32 mouse cellular contexts compared by ENCODE assay signal in the genomic region with DNA sequence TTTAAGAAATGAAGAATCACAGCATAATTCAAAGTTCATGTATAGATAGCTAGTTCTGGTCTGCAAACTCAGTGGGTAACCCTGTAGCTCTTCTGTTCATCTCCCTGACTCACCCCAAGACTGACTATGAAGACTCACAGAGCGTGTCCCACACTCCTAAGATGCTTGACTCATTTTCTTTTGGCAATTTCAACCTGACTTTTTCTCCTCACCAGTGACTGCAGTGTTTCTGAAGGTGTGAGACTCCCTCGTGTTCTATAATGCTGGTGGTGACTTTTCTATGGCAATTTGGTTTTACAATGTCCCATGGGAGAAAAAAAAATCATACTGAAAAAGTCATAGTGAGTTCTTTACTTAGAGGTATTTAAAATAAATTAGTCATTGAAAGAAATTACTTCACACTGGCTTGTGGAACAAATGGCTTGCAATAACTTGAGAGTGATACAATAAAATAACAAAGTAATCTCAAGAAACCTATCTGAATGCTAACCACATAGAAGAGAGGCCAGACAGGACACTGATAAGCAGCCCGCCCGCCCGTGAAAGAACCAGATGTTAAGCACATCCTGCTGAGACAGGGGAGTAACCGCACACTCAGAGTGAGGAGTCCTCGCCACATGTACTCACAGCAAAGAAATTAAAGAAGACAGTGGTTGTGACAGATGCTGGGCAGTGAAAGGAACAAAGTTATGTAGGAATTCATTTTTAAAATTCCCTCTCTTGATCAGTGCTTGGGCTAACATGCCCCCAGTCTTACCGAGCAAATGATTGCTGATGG.
DNase-seq lines count a peak whose midpoint lies in the region; ATAC-seq lines count a peak whose summit lies in the region.
"Had no signal": no experiment of that assay in that cellular context is flagged by ENCODE, and none has a peak within 500 bp of the region (broad histone marks: within the 10 kb centered on the region; RNA-seq: fewer than 3 reads in every experiment).

No protein-coding gene starts in this region.

- no peaks in the 10 kb centered on the region for H3K36me3 ChIP-seq in heart, embryonic 12.5 days
- H3K36me3 ChIP-seq in heart, embryonic 10.5 days: no peaks in the 10 kb centered on the region
- H3K36me3 ChIP-seq in neural tube, embryonic 14.5 days (ENCODE audit: control insufficient read depth, insufficient read depth, low read length): no peaks in the 10 kb centered on the region
- no peaks in the 10 kb centered on the region for H3K36me3 ChIP-seq in hindbrain, embryonic 12.5 days
- H3K36me3 ChIP-seq: embryonic facial prominence, embryonic 12.5 days; hindbrain, embryonic 10.5 days; limb, embryonic 13.5 days; midbrain, embryonic 13.5 days; stomach, embryonic 15.5 days had no signal

- no peak overlapping the region for H3K4me2 ChIP-seq in heart, embryonic 12.5 days
- H3K4me2 ChIP-seq in neural tube, embryonic 14.5 days (ENCODE audit: low read depth, low read length): no peak overlapping the region
- H3K4me2 ChIP-seq in hindbrain, embryonic 12.5 days (replicated peaks): no peak overlapping the region
- H3K4me2 ChIP-seq: embryonic facial prominence, embryonic 12.5 days; limb, embryonic 13.5 days; liver, embryonic 11.5 days; midbrain, embryonic 13.5 days; stomach, embryonic 15.5 days had no signal

- no peak for DNase-seq in heart, embryonic 10.5 days (ENCODE audit: low spot score)
- no peak for DNase-seq in neural tube, embryonic 10.5 days (ENCODE audit: extremely low spot score, low spot score)
- DNase-seq in urinary bladder, postnatal 25 days (ENCODE audit: low spot score): no peak
- DNase-seq: adrenal gland, postnatal 10 days; cerebellum, adult 11 months; cerebellum, adult 9-10 months; cerebellum, postnatal 36 days; embryo, embryonic 11 days; gastrocnemius, adult 2 months; gastrocnemius, postnatal 36 days; kidney, adult 8-10 months; kidney, postnatal 14 days; liver, postnatal 0 days; lung, postnatal 36 days; right cerebral cortex, postnatal 25 days; thymus, adult 18-20 months; thymus, postnatal 25 days had no signal

- H3K9me3 ChIP-seq in heart, embryonic 12.5 days (replicated peaks): no peaks in the 10 kb centered on the region
- H3K9me3 ChIP-seq in heart, embryonic 10.5 days: no peaks in the 10 kb centered on the region
- no peaks in the 10 kb centered on the region for H3K9me3 ChIP-seq in neural tube, embryonic 14.5 days (ENCODE audit: control insufficient read depth, low read length)
- H3K9me3 ChIP-seq in hindbrain, embryonic 12.5 days (replicated peaks): no peaks in the 10 kb centered on the region
- H3K9me3 ChIP-seq: embryonic facial prominence, embryonic 12.5 days; hindbrain, embryonic 10.5 days; limb, embryonic 13.5 days; megakaryocyte, embryonic 14.5 days; midbrain, embryonic 13.5 days; stomach, embryonic 15.5 days had no signal

- 0 out of 2 replicates have a peak, but pooled peaks cover 5% of the 10 kb centered on the region for H3K4me1 ChIP-seq in heart, embryonic 12.5 days (replicated peaks)
- H3K4me1 ChIP-seq in heart, embryonic 10.5 days: no peaks in the 10 kb centered on the region
- H3K4me1 ChIP-seq in neural tube, embryonic 14.5 days (ENCODE audit: control insufficient read depth, insufficient read depth, low read length): no peaks in the 10 kb centered on the region
- H3K4me1 ChIP-seq in hindbrain, embryonic 12.5 days: no peaks in the 10 kb centered on the region
- H3K4me1 ChIP-seq: embryonic facial prominence, embryonic 12.5 days; hindbrain, embryonic 10.5 days; limb, embryonic 13.5 days; midbrain, embryonic 13.5 days; stomach, embryonic 15.5 days had no signal

- H3K27ac ChIP-seq in heart, embryonic 12.5 days (ENCODE audit: poor library complexity, severe bottlenecking): no peak overlapping the region
- no peak overlapping the region for H3K27ac ChIP-seq in heart, embryonic 10.5 days
- H3K27ac ChIP-seq in neural tube, embryonic 14.5 days (ENCODE audit: low read depth, low read length): no peak overlapping the region
- H3K27ac ChIP-seq in hindbrain, embryonic 12.5 days: no peak overlapping the region
- H3K27ac ChIP-seq: embryonic facial prominence, embryonic 12.5 days; gastrocnemius, adult 2 months; hindbrain, embryonic 10.5 days; left cerebral cortex, adult 2 months; limb, embryonic 13.5 days; midbrain, embryonic 13.5 days; stomach, embryonic 15.5 days had no signal

- peak; percentile 59; the same call in 1 of the 2 replicates for ATAC-seq in heart, embryonic 12.5 days (ENCODE audit: insufficient number of reproducible peaks, low FRiP score)
- peak; percentile 38; the same call in 1 of the 2 replicates for ATAC-seq in neural tube, embryonic 14.5 days (ENCODE audit: low read depth)
- peak; percentile 37; the same call in 1 of the 2 replicates for ATAC-seq in megakaryocyte progenitor cell, adult 5-6 weeks (replicated peaks; ENCODE audit: poor library complexity)
- no peak for ATAC-seq in hindbrain, embryonic 12.5 days (ENCODE audit: low FRiP score)
- ATAC-seq: forebrain, embryonic 14.5 days; hindbrain, embryonic 16.5 days; liver, postnatal 0 days; midbrain, embryonic 13.5 days; Patski had no signal

- H3K9ac ChIP-seq in heart, embryonic 12.5 days: no peak overlapping the region
- H3K9ac ChIP-seq in neural tube, embryonic 14.5 days (replicated peaks; ENCODE audit: low read depth, low read length): no peak overlapping the region
- H3K9ac ChIP-seq in hindbrain, embryonic 12.5 days: no peak overlapping the region
- H3K9ac ChIP-seq: embryonic facial prominence, embryonic 12.5 days; limb, embryonic 13.5 days; liver, postnatal 0 days; midbrain, embryonic 13.5 days; stomach, embryonic 15.5 days had no signal

- no peaks in the 10 kb centered on the region for H3K27me3 ChIP-seq in heart, embryonic 12.5 days (replicated peaks)
- H3K27me3 ChIP-seq in heart, embryonic 10.5 days (ENCODE audit: insufficient read depth, poor library complexity, severe bottlenecking): no peaks in the 10 kb centered on the region
- H3K27me3 ChIP-seq in neural tube, embryonic 14.5 days (ENCODE audit: control insufficient read depth, insufficient read depth, low read length): no peaks in the 10 kb centered on the region
- no peaks in the 10 kb centered on the region for H3K27me3 ChIP-seq in hindbrain, embryonic 12.5 days
- H3K27me3 ChIP-seq: embryonic facial prominence, embryonic 12.5 days; limb, embryonic 13.5 days; megakaryocyte, embryonic 14.5 days; midbrain, embryonic 13.5 days; Patski; stomach, embryonic 15.5 days had no signal

- WGBS in heart, embryonic 12.5 days: 31% methylated on average over 8 of the region's 8 CpGs
- WGBS in heart, embryonic 10.5 days: 40% methylated on average over 8 of the region's 8 CpGs
- WGBS in neural tube, embryonic 14.5 days: 62% methylated on average over 8 of the region's 8 CpGs
- 67% methylated on average over 8 of the region's 8 CpGs for WGBS in hindbrain, embryonic 12.5 days

- no peak overlapping the region for H3K4me3 ChIP-seq in heart, embryonic 12.5 days
- no peak overlapping the region for H3K4me3 ChIP-seq in heart, embryonic 10.5 days
- no peak overlapping the region for H3K4me3 ChIP-seq in neural tube, embryonic 14.5 days (ENCODE audit: low read depth, low read length)
- H3K4me3 ChIP-seq in hindbrain, embryonic 12.5 days: no peak overlapping the region
- H3K4me3 ChIP-seq: embryonic facial prominence, embryonic 12.5 days; gastrocnemius, adult 2 months; hindbrain, embryonic 10.5 days; left cerebral cortex, adult 2 months; limb, embryonic 13.5 days; megakaryocyte, embryonic 14.5 days; midbrain, embryonic 13.5 days; stomach, embryonic 15.5 days had no signal
